Mouse (Mus musculus): Measurements from ENCODE around the gene Kdsr.

- TF ChIP-seq CTCF (IDR thresholded peaks at IDR 0.05; ENCODE audit: extremely low read depth, insufficient read depth, low read length), result no peak
- no peak for TF ChIP-seq POLR2A (IDR thresholded peaks at IDR 0.05; ENCODE audit: extremely low read depth, insufficient read depth, low read length)
These were observed 44.1 kb downstream of the Kdsr start for GRCm38 (mm10) chr1:106715111-106716083.
